Mouse (Mus musculus): ENCODE measurements at regions not wholly inside any gene's neighbourhood (a gene's known extent, or its start where the extent isn't known, plus 50 kb on each side); places are given as distances from the start of the nearest gene placed in this dataset.

GRCm38 (mm10) chr13:101625922-101626321, 142.1 kb downstream of the Pik3r1 start:
- WGBS: 60% methylated on average over 5 of the region's 5 CpGs
- Histone ChIP-seq H3K9ac (replicated peaks; ENCODE audit: low read depth) (no peak overlapping the region), H3K36me3 (ENCODE audit: insufficient read depth, low read length) (no peaks in the 10 kb centered on the region), H3K9me3 (ENCODE audit: low read length) (no peaks in the 10 kb centered on the region), H3K4me1 (ENCODE audit: insufficient read depth, low read depth, low read length) (no peaks in the 10 kb centered on the region), H3K27ac (ENCODE audit: low read length) (no peak overlapping the region), H3K4me3 (ENCODE audit: low read depth, low read length) (no peak overlapping the region), H3K4me2 (replicated peaks; ENCODE audit: low read depth, low read length) (no peak overlapping the region), H3K27me3 (replicated peaks; ENCODE audit: insufficient read depth, low read length) (no peaks in the 10 kb centered on the region)
- DNase-seq (ENCODE audit: low spot score) (no peak), ATAC-seq (no peak)
- no peak for TF ChIP-seq EP300 (IDR thresholded peaks at IDR 0.05)
- no peak for TF ChIP-seq CTCF (IDR thresholded peaks at IDR 0.05)

- no peaks in the 10 kb centered on the region for H3K27me3 ChIP-seq (replicated peaks; ENCODE audit: insufficient read depth, low read length)
- H3K9me3 ChIP-seq (ENCODE audit: low read length): no peaks in the 10 kb centered on the region
- H3K4me2 ChIP-seq (replicated peaks; ENCODE audit: low read depth, low read length): no peak overlapping the region
- whole genome bisulfite sequencing: 43% methylated on average over 5 of the region's 5 CpGs
- no peak for DNase-seq (ENCODE audit: low spot score)
- H3K27ac ChIP-seq (ENCODE audit: low read length): no peak overlapping the region
- no peaks in the 10 kb centered on the region for H3K4me1 ChIP-seq (ENCODE audit: insufficient read depth, low read depth, low read length)
- no peak overlapping the region for H3K9ac ChIP-seq (replicated peaks; ENCODE audit: low read depth)
- no peaks in the 10 kb centered on the region for H3K36me3 ChIP-seq (ENCODE audit: insufficient read depth, low read length)
- ATAC-seq: no peak
- no peak overlapping the region for H3K4me3 ChIP-seq (ENCODE audit: low read depth, low read length)
- no peak for TF ChIP-seq CTCF (IDR thresholded peaks at IDR 0.05)
- TF ChIP-seq EP300 (IDR thresholded peaks at IDR 0.05): no peak
Observed at GRCm38 (mm10) chr13:101624179-101624581, 143.8 kb downstream of the Pik3r1 start.

- Histone ChIP-seq H3K4me3 (ENCODE audit: low read depth, low read length) (no peak overlapping the region), H3K27me3 (replicated peaks; ENCODE audit: insufficient read depth, low read length) (no peaks in the 10 kb centered on the region), H3K4me2 (replicated peaks; ENCODE audit: low read depth, low read length) (no peak overlapping the region), H3K27ac (ENCODE audit: low read length) (no peak overlapping the region), H3K36me3 (ENCODE audit: insufficient read depth, low read length) (no peaks in the 10 kb centered on the region), H3K9ac (replicated peaks; ENCODE audit: low read depth) (no peak overlapping the region), H3K4me1 (ENCODE audit: insufficient read depth, low read depth, low read length) (no peaks in the 10 kb centered on the region), H3K9me3 (ENCODE audit: low read length) (no peaks in the 10 kb centered on the region)
- WGBS: 93% methylated on average over 2 of the region's 2 CpGs
- no peak for DNase-seq (ENCODE audit: low spot score)
- TF ChIP-seq EP300 (IDR thresholded peaks at IDR 0.05) (no peak), CTCF (IDR thresholded peaks at IDR 0.05) (no peak)
- no peak for ATAC-seq
Observed at GRCm38 (mm10) chr13:101622649-101623048, 145.4 kb downstream of the Pik3r1 start.

GRCm38 (mm10) chr13:101620660-101621059, 147.4 kb downstream of the Pik3r1 start:
- H3K4me1 ChIP-seq (ENCODE audit: insufficient read depth, low read depth, low read length): no peaks in the 10 kb centered on the region
- H3K36me3 ChIP-seq (ENCODE audit: insufficient read depth, low read length): no peaks in the 10 kb centered on the region
- no peak overlapping the region for H3K4me3 ChIP-seq (ENCODE audit: low read depth, low read length)
- ATAC-seq: no peak
- H3K27me3 ChIP-seq (replicated peaks; ENCODE audit: insufficient read depth, low read length): no peaks in the 10 kb centered on the region
- no peaks in the 10 kb centered on the region for H3K9me3 ChIP-seq (ENCODE audit: low read length)
- DNase-seq (ENCODE audit: low spot score): no peak
- H3K9ac ChIP-seq (replicated peaks; ENCODE audit: low read depth): no peak overlapping the region
- H3K27ac ChIP-seq (ENCODE audit: low read length): no peak overlapping the region
- 64% methylated on average over 3 of the region's 3 CpGs for WGBS
- H3K4me2 ChIP-seq (replicated peaks; ENCODE audit: low read depth, low read length): no peak overlapping the region
- TF ChIP-seq EP300 (IDR thresholded peaks at IDR 0.05) (no peak), CTCF (IDR thresholded peaks at IDR 0.05) (no peak)

GRCm38 (mm10) chr13:101619154-101619553, 148.9 kb downstream of the Pik3r1 start:
- TF ChIP-seq CTCF (IDR thresholded peaks at IDR 0.05): no peak
- no peak for TF ChIP-seq EP300 (IDR thresholded peaks at IDR 0.05)
- H3K9me3 ChIP-seq (ENCODE audit: low read length): no peaks in the 10 kb centered on the region
- no peaks in the 10 kb centered on the region for H3K27me3 ChIP-seq (replicated peaks; ENCODE audit: insufficient read depth, low read length)
- no peak overlapping the region for H3K4me3 ChIP-seq (ENCODE audit: low read depth, low read length)
- no peak overlapping the region for H3K9ac ChIP-seq (replicated peaks; ENCODE audit: low read depth)
- no peak overlapping the region for H3K27ac ChIP-seq (ENCODE audit: low read length)
- WGBS: 97% methylated on average over 1 of the region's 1 CpGs
- no peak for ATAC-seq
- no peak for DNase-seq (ENCODE audit: low spot score)
- H3K4me1 ChIP-seq (ENCODE audit: insufficient read depth, low read depth, low read length): no peaks in the 10 kb centered on the region
- H3K4me2 ChIP-seq (replicated peaks; ENCODE audit: low read depth, low read length): no peak overlapping the region
- H3K36me3 ChIP-seq (ENCODE audit: insufficient read depth, low read length): no peaks in the 10 kb centered on the region

GRCm38 (mm10) chr13:101612786-101613185, 155.2 kb downstream of the Pik3r1 start:
- H3K27ac ChIP-seq (ENCODE audit: low read length): no peak overlapping the region
- no peak overlapping the region for H3K9ac ChIP-seq (replicated peaks; ENCODE audit: low read depth)
- no peak overlapping the region for H3K4me2 ChIP-seq (replicated peaks; ENCODE audit: low read depth, low read length)
- H3K36me3 ChIP-seq (ENCODE audit: insufficient read depth, low read length): no peaks in the 10 kb centered on the region
- ATAC-seq (no peak), DNase-seq (ENCODE audit: low spot score) (no peak)
- H3K27me3 ChIP-seq (replicated peaks; ENCODE audit: insufficient read depth, low read length): no peaks in the 10 kb centered on the region
- no peak overlapping the region for H3K4me3 ChIP-seq (ENCODE audit: low read depth, low read length)
- 55% methylated on average over 2 of the region's 2 CpGs for WGBS
- TF ChIP-seq EP300 (IDR thresholded peaks at IDR 0.05): no peak
- no peak for TF ChIP-seq CTCF (IDR thresholded peaks at IDR 0.05)
- no peaks in the 10 kb centered on the region for H3K4me1 ChIP-seq (ENCODE audit: insufficient read depth, low read depth, low read length)
- H3K9me3 ChIP-seq (ENCODE audit: low read length): no peaks in the 10 kb centered on the region

GRCm38 (mm10) chr13:101611725-101612124, 156.3 kb downstream of the Pik3r1 start:
- 86% methylated on average over 6 of the region's 6 CpGs for WGBS
- DNase-seq (ENCODE audit: low spot score) (no peak), ATAC-seq (no peak)
- no peak overlapping the region for H3K9ac ChIP-seq (replicated peaks; ENCODE audit: low read depth)
- H3K36me3 ChIP-seq (ENCODE audit: insufficient read depth, low read length): no peaks in the 10 kb centered on the region
- no peaks in the 10 kb centered on the region for H3K27me3 ChIP-seq (replicated peaks; ENCODE audit: insufficient read depth, low read length)
- no peak overlapping the region for H3K27ac ChIP-seq (ENCODE audit: low read length)
- H3K9me3 ChIP-seq (ENCODE audit: low read length): no peaks in the 10 kb centered on the region
- no peak overlapping the region for H3K4me3 ChIP-seq (ENCODE audit: low read depth, low read length)
- no peak for TF ChIP-seq EP300 (IDR thresholded peaks at IDR 0.05)
- no peak for TF ChIP-seq CTCF (IDR thresholded peaks at IDR 0.05)
- no peak overlapping the region for H3K4me2 ChIP-seq (replicated peaks; ENCODE audit: low read depth, low read length)
- no peaks in the 10 kb centered on the region for H3K4me1 ChIP-seq (ENCODE audit: insufficient read depth, low read depth, low read length)
